Mouse (Mus musculus): Measurements from ENCODE around the gene Ehd3. TPM values are rescaled to one million over a fixed set of nuclear protein-coding genes. Genes with fewer than 3 reads are reported as not detected.

The Ehd3 gene
- total RNA-seq, 4 experiments from 2014 or later, result 120 to 137 (median 129) TPM

DNA sequence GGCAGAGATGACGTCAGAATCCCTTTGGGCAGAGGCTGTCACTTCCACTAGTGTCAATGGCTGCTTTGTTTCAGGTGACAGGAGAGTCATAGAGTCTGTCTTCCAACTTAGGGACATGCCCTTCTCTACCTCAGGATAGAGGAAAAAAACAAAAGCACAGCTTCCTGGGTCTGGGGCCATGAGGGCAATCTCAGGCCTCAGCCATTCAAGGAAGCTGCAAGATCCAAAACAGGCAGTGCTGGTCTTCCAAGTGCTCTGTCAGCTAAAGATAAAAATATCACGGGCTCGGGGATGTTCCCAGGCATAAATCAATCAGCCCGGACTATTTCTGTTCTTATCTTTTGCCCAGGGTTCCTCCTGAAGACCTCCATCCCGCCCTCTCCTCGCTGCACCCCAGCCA lies 77.4 kb downstream of the Ehd3 start:
- no peak for DNase-seq (ENCODE audit: low spot score in 2 of 2)

Other genes with a start within 250 kb of the Ehd3 start
- 10 to 100 TPM; 21.5 to 29.1 (median 24.0) TPM for gene Galnt14, start 93.7 kb upstream of the Ehd3 start, total RNA-seq (2022)
- gene Xdh, start 146.1 kb downstream of the Ehd3 start, total RNA-seq (2022), result 10 to 100 TPM; 15.7 to 23.8 (median 18.1) TPM
- gene Srd5a2, start 243.8 kb downstream of the Ehd3 start, total RNA-seq (2022), result under 1 TPM in 3 of 4 experiments, not detected in 1; 0.33 to 0.68 (median 0.54) TPM